Mouse (Mus musculus): ENCODE results near the gene Alkbh4. TPM values are rescaled to one million over a fixed set of nuclear protein-coding genes. Genes with fewer than 3 reads are reported as not detected.
A peak's percentile ranks its signal among the peaks of the same experiment; 100 is the strongest.
"Not testable (repeated sequence)": the region's sequence is repeated elsewhere in the genome, so short reads cannot be mapped to it uniquely, and the experiment has no call there.

Gene Alkbh4
- total RNA-seq, 2 experiments from 2014 or later: 4.4 to 5.1 TPM

- DNase-seq: no peak
- intact Hi-C loops (cut with DNase I; ENCODE audit: low total_unique reads): no loop called here
These were observed 3.4 kb downstream of the Alkbh4 start for GRCm38 (mm10) chr5:136139393-136139792.

- intact Hi-C loops (cut with DNase I; ENCODE audit: low total_unique reads): loop anchor here (5.0 kb wide), 1 partner anchor 47 kb away; no protein-coding TSS in a partner anchor
- DNase-seq: no peak
These were observed 4.1 kb downstream of the Alkbh4 start for GRCm38 (mm10) chr5:136140057-136140482.

- intact Hi-C loops (cut with DNase I; ENCODE audit: low total_unique reads): loop anchor here (5.0 kb wide), 1 partner anchor 45 kb away; no protein-coding TSS in a partner anchor
These were observed 6.8 kb downstream of the Alkbh4 start for GRCm38 (mm10) chr5:136142746-136143145.

DNA sequence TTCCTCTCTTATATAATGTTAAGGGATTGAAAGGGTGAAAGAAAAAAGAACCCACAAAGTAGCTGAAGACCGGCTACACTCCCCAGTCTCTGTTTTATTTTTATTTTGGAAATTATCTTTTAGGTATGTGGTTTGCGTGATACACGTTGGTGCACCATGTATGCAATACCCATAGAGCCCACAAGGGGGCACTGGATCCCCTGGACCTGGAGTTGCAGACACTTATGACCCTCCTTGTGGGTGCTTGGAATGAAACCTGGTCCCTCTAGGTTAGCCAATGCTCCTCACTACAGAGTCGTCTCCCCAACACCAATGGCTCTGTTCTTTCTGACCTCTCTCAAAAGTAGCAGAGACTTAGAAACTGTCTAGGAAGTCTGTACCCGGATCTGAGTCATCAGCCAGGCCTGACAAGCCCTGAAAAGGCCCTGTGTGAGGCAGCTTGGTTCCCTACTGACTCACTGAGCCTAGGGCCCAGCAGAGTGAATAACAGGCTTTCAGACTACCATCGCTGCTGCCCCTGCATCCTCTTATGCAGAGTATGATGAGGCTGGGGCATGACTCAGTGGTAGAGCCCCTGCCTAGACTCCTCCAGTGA, 7.3 kb downstream of the Alkbh4 start:
- intact Hi-C loops (cut with DNase I; ENCODE audit: low total_unique reads): loop anchor here (5.0 kb wide), 1 partner anchor 44 kb away; no protein-coding TSS in a partner anchor
- no peak for DNase-seq

More at GRCm38 (mm10) chr5:136142746-136143145, 6.8 kb downstream of the Alkbh4 start:
- DNase-seq: no peak

DNA sequence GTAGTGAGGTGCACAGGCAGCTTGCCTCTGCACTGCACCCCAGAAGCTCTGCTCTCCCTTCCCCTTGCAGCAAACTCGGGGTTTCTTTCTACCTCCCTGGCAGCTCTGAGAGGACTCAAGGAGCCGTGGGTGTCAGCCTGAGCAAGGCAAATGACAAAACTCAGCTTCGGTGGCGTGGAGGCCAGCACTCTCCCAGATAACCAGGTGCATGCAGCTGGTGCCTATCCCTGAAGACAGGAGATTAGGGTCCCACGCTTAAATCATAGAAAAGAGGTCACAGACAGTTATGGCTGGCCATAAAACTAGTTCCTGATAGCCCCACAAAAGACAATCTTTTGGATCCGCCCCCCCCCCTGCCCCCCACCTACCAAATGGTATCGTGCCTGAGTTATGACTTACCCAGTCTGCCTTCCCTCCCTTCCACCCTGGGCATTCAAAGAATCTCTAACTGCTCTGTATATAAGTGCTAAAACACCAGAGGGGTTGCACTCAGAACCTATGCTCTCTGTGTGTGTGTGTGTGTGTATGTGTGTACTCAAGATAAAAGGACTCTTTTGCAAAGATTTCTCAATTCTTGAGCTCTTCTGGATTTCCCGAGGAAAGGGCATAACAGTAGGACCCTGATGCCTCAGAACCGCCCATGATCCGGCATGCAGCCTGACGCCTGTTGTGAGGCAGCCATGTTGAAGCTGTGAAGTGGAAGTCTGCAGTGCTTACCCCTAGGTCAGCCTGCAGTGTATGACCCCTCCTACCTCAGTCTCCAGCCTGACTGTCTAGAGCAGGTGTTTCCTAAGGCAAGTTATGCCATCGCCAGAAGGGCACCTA, 8.9 kb downstream of the Alkbh4 start:
- DNase-seq: no peak

DNA sequence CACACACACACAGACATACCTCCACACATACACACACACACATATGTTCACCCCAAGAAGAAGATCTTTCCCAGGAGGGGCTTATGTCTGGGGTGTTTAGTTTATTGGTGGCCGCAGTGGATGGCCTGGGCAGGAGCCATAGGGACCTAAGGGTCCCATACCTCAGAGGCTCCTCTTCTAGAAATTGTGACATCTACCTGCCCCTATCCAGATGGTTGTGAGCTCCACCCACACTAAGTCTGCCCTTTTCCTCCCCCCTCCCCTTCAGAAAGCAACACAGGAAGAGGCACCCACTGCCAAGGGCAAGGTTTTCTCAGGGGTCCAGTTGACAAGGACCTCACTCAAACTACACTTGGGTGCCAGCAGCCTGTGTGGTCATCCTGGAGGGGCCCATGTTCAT, 11.0 kb downstream of the Alkbh4 start:
- DNase-seq: no peak
- intact Hi-C loops (cut with DNase I; ENCODE audit: low total_unique reads): no loop called here

More for the DNA sequence above, 8.9 kb downstream of the Alkbh4 start:
- intact Hi-C loops (cut with DNase I; ENCODE audit: low total_unique reads): loop anchor here (5.0 kb wide), 1 partner anchor 42 kb away; no protein-coding TSS in a partner anchor

- intact Hi-C loops (cut with DNase I; ENCODE audit: low total_unique reads): no loop called here
- no peak for DNase-seq
These were observed 11.8 kb downstream of the Alkbh4 start for GRCm38 (mm10) chr5:136147704-136148103.

GRCm38 (mm10) chr5:136149134-136149576, 13.2 kb downstream of the Alkbh4 start:
- intact Hi-C loops (cut with DNase I; ENCODE audit: low total_unique reads); DNase-seq: not testable (repeated sequence)

DNA sequence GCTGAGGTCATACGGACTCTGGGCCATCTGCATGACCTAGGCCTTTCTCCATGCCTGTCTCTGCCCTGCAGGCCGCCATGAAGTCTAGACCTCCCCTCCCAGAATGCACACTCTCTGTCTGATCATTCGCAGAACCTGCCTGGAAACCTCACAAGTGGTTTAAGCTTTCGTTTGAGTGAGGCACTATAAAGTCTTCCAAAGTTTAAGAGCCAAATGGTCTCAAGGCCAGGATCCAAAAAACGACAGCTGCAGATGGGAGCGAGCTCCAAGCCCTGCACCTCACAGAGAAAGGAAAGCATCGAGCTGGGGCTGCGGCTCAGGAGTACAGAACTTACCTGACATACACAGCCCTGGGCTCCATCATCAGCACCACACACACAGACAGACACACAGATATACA, 16.4 kb downstream of the Alkbh4 start:
- DNase-seq: peak; percentile 65
- intact Hi-C loops (cut with DNase I; ENCODE audit: low total_unique reads): no loop called here

DNA sequence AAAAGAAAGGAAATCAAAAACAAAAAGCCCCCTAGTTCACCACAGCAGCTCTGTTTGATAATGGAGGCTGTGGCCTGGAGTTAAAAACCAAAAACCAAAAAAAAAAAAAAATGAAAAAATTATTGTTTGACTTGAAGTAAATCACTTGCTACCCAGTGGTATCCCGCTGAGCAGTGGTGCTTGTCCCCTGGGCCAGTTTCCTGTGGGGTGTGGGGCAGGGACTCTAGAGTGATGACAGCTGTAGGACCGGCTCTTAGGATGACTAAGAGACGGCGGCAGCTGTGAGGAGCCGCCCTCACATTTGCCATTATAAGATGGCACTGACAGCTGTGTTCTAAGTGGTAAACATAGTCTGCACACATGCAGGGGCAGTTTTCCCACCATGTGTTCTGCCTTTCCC, 19.5 kb downstream of the Alkbh4 start:
- intact Hi-C loops (cut with DNase I; ENCODE audit: low total_unique reads): no loop called here
- DNase-seq: peak; percentile 55

DNA sequence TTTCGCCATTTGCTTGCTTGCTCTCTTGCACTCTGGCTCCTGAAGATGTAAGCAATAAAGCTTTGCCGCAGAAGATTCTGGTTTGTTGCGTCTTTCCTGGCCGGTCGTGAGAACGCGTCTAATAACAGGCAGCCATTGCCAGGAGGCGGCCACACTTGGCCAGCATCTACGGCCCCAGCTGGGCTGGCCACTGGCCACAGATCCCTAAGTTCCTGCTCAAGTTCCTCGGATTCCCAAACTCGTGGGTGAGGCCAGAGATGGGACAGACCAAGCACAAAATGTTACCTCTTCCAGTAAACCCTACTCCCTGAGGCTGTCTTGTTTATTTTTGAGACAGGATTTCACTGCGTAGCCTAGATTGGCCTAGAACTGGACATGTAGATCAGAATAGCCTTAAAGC, 24.1 kb downstream of the Alkbh4 start:
- DNase-seq: peak; percentile 76
- intact Hi-C loops (cut with DNase I; ENCODE audit: low total_unique reads): not testable (repeated sequence)

- DNase-seq: no peak
- intact Hi-C loops (cut with DNase I; ENCODE audit: low total_unique reads): no loop called here
These were observed 28.0 kb downstream of the Alkbh4 start for GRCm38 (mm10) chr5:136163807-136164474.

- intact Hi-C loops (cut with DNase I; ENCODE audit: low total_unique reads): no loop called here
- no peak for DNase-seq
These were observed 29.3 kb downstream of the Alkbh4 start for GRCm38 (mm10) chr5:136165246-136165645.

DNA sequence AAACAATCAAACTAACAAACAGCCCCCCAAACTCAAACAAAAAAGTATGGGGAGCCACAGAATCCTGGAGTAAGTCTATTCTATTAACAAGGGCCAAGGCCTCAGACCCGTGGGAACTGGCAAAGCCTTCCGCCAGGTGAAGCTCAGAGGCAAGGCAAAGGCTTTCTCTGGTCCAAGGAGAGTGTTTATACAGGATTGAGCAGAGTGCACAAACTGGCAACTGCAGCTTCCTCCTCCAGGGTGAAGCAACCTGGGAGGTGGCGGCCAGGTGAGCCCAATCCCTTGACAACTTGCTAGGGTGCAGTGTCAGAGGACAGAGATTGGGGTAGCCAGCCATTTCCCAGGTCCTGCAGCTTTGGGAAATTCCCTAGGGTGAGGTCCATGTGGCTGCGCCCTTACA, 31.4 kb downstream of the Alkbh4 start:
- no peak for DNase-seq
- intact Hi-C loops (cut with DNase I; ENCODE audit: low total_unique reads): no loop called here

- intact Hi-C loops (cut with DNase I; ENCODE audit: low total_unique reads): no loop called here
- DNase-seq: no peak
These were observed 32.1 kb downstream of the Alkbh4 start for GRCm38 (mm10) chr5:136168071-136168470.

DNA sequence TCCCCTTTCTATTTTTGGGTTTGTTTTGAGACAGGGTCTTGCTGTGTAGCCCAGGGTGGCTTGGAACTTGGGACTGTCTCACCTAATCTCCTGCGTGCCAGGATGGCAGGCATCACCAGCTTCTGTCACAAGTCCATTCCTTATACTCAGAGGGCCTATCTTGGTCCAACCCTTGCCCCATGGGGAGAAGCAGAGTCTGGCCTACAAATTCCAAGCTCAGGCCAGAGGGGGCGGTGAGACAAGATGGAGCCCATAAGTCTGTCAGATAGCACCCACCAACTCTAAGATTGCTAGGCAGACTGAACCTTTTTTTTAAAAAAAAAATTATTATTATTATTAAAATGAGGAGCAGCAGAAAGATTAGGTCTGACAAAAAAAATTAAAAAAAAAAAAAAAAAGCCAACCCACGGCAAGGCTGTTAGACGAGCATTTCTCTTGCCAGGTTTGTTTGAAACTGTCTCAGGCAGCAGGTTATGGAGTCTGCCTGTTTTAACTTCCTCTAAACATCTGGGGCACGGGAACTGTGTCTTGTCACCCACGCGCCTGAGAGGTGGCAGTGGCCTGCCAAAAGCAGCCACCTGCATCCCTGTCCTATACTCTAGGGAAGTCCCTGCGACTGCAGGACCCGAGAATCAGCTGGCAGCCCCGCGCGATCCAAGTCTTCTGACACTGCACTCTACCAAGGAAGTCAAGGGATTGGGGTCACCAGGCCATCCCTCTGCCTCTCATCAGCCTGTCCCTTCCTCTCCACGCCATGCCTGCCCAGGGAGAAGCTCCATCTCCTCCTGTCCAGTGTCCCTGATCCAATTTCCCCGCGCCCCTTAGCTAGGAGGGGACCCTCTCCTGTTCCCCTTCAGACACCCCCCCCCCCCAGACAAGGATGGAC, 33.9 kb downstream of the Alkbh4 start:
- DNase-seq: peak; percentile 33
- intact Hi-C loops (cut with DNase I; ENCODE audit: low total_unique reads): no loop called here

DNA sequence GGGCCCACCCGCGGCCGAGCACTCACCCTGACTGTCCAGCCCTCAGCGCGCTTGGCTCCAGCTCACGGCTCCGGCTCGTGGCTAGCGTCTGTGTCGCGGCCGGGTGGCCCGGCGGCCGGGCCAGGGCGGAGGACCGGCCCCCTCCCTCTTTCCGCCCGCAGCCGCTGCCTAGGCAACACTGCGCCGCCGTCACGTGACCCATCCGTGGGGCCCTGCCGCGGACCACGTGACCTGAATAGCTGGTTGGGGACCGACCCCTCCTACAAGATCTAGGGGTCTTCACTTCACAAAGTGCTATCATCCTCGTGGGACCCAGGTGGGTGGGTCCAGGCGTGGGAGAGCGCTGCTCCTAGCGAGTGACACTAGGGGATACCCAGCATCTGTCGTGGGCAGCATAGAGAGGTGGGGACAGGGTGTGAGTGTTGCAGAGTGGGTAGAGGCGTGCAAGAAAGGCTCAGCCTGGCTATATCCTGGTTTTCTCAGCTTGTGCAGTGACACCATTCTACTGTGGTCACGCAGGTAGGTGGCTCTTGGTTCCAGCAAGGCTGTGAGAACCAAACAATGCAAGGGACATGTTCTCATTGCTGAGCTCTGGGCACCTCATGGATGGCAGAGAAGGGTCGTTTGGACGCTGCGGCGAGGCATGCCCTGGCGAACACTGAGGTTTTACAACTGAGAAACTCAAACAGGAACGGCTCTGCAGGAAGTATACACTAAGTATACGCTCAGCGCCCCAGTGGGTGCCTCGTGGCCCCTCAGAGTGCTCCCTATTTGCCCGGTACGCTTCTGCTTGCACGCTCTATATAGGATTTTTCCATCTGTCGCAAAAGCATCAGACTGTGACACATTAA, 34.8 kb downstream of the Alkbh4 start, which contains the start of gene Orai2:
Gene Orai2, minus strand, starts transcription at position 202 of the 851 bp plus-strand sequence.
- intact Hi-C loops (cut with DNase I; ENCODE audit: low total_unique reads): no loop called here
- peak; percentile 82 for DNase-seq
